Mouse (Mus musculus): ENCODE results near the gene Kcnt1.

DNA sequence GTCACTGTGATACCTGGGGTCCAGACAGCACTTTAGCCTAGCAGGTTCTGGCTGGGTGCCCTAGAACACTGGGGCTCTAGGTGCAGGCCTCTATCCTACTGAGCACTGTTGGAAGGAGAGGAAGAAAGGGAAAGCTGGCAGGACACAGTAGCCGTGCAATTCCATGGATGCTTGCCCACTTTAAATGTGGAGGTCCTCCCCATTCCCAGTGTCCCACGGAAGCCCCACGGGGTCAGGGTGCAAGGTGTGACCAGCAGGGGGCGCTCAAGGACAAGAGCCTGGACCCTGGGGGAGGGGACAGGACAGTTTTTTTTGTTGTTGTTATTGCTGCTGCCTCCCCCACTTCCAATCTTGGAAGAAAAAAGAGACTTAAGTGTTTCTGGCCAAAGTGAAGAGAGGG, 13.2 kb upstream of the Kcnt1 start:
- TF ChIP-seq POLR2A (IDR thresholded peaks at IDR 0.05; ENCODE audit: borderline replicate concordance, control insufficient read depth, low read depth, low read length) = no peak
- TF ChIP-seq CTCF (IDR thresholded peaks at IDR 0.05; ENCODE audit: control insufficient read depth, insufficient read depth, low read length) = peak; percentile 71

Measured in bone marrow, adult 2 months (tissue).